Mouse (Mus musculus): ENCODE data around the gene Sh3bp5. TPM values are rescaled to one million over a fixed set of nuclear protein-coding genes. Genes with fewer than 3 reads are reported as not detected.
"Not testable (repeated sequence)": the region's sequence is repeated elsewhere in the genome, so short reads cannot be mapped to it uniquely, and the experiment has no call there.

Sh3bp5 gene
- total RNA-seq, 1 experiment = 4.6 TPM

DNA sequence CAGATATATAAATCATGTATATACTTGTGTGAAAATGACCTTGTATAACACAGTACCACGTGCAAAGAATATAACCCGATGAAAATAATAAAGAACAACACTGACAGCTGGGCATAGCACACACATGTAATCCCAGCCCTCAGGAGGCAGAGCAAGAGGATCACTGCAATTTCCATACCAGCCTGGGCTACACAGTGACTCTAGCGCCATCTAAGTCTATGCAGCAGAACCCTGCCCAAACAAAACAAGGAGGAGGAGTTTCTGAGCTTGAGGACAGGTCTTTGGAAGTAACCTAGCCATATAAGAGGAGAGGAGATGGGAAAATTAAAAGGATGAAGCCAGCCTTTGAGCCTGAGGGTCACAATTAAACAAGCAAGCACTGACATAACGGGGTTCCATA, 33.8 kb upstream of the Sh3bp5 start:
- in situ Hi-C loops (cut with MboI; ENCODE audit: low sequenced_read_pairs in 2 of 2, unreplicated experiment in 2 of 2) = no loop called here
- no peaks in the 10 kb centered on the region for H3K9me3 ChIP-seq (ENCODE audit: control insufficient read depth, insufficient read depth, low read depth, low read length)
- no peaks in the 10 kb centered on the region for H3K4me1 ChIP-seq (ENCODE audit: control insufficient read depth in 2 of 2, insufficient read depth in 2 of 2, low read length in 2 of 2, poor library complexity in 1 of 2)
- no peak for DNase-seq (ENCODE audit: low read depth, low spot score)
- H3K9ac ChIP-seq (ENCODE audit: insufficient read depth, low read depth, low read length, poor library complexity, severe bottlenecking) = no peak overlapping the region
- H3K27ac ChIP-seq (ENCODE audit: insufficient read depth, low read depth, low read length, poor library complexity, severe bottlenecking) = no peak overlapping the region
- no peak overlapping the region for H3K4me3 ChIP-seq (ENCODE audit: insufficient read depth in 1 of 2, low read depth in 1 of 2, low read length in 2 of 2, poor library complexity in 1 of 2, severe bottlenecking in 1 of 2)
- no peak for TF ChIP-seq ZC3H11A (IDR thresholded peaks at IDR 0.05; ENCODE audit: borderline replicate concordance, low read depth, low read length)
- no peak for TF ChIP-seq CHD2 (IDR thresholded peaks at IDR 0.05; ENCODE audit: low read depth, low read length)
- no peak for TF ChIP-seq HCFC1 (IDR thresholded peaks at IDR 0.05; ENCODE audit: borderline replicate concordance, insufficient read depth, low read length)
- TF ChIP-seq MAFK (IDR thresholded peaks at IDR 0.05; ENCODE audit: insufficient read depth, low read depth, low read length) = no peak
- TF ChIP-seq ZNF384 (IDR thresholded peaks at IDR 0.05; ENCODE audit: low read depth, low read length) = no peak
- no peaks in the 10 kb centered on the region for H3K36me3 ChIP-seq (ENCODE audit: control insufficient read depth, insufficient read depth, low read length, poor library complexity, severe bottlenecking)

DNA sequence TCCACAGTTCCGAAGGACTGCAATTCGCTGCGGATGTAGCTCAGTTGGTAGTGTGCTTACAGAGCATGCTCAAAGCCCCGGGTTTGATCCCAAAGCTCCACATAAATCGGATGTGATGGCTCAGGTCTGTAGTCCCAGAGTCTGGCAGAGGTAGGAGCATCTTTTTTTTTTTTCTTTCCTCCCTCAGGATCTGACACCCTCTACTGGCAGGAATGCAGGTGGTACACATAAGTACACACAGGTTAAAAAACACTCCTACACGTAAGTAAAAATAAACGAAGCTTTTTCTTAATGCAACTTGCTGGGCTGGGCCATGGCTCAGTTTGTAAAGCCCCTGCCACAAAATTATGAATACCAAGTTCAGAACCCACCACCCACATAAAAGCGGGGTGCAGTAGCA, 28.3 kb upstream of the Sh3bp5 start:
- DNase-seq (ENCODE audit: low read depth, low spot score) = peak; percentile 63
- H3K27ac ChIP-seq (ENCODE audit: insufficient read depth, low read depth, low read length, poor library complexity, severe bottlenecking) = no peak overlapping the region
- no peak overlapping the region for H3K4me3 ChIP-seq (ENCODE audit: insufficient read depth in 1 of 2, low read depth in 1 of 2, low read length in 2 of 2, poor library complexity in 1 of 2, severe bottlenecking in 1 of 2)
- no peaks in the 10 kb centered on the region for H3K4me1 ChIP-seq (ENCODE audit: control insufficient read depth in 2 of 2, insufficient read depth in 2 of 2, low read length in 2 of 2, poor library complexity in 1 of 2)
- in situ Hi-C loops (cut with MboI; ENCODE audit: low sequenced_read_pairs in 2 of 2, unreplicated experiment in 2 of 2) = no loop called here
- no peaks in the 10 kb centered on the region for H3K9me3 ChIP-seq (ENCODE audit: control insufficient read depth, insufficient read depth, low read depth, low read length)
- TF ChIP-seq ZC3H11A (IDR thresholded peaks at IDR 0.05; ENCODE audit: borderline replicate concordance, low read depth, low read length) (no peak), MAFK (IDR thresholded peaks at IDR 0.05; ENCODE audit: insufficient read depth, low read depth, low read length) (no peak), CHD2 (IDR thresholded peaks at IDR 0.05; ENCODE audit: low read depth, low read length) (no peak), HCFC1 (IDR thresholded peaks at IDR 0.05; ENCODE audit: borderline replicate concordance, insufficient read depth, low read length) (no peak), ZNF384 (IDR thresholded peaks at IDR 0.05; ENCODE audit: low read depth, low read length) (peak; percentile 99)
- H3K9ac ChIP-seq (ENCODE audit: insufficient read depth, low read depth, low read length, poor library complexity, severe bottlenecking) = peak overlapping the region; percentile 37; the same call in 1 of the 2 replicates
- H3K36me3 ChIP-seq (ENCODE audit: control insufficient read depth, insufficient read depth, low read length, poor library complexity, severe bottlenecking) = no peaks in the 10 kb centered on the region

DNA sequence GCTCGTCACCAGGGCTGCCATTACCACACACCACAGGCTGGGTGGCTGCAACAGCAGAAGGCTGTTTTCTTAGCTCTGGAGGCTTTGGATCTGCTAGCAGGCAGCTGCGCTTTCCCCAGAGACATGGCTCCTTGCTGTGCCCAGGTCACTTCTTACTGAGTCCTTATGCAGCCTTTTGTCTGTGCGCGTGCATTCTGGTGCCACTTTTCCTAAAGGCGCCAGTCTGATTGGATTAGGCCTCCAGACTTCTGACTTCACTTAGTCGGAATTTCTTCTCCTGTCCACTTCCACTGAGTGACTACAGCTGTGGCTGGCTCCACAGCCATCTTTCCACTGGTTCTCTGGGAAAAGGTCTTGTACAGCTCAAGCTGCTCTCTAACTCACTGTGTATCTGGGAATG, 27.0 kb upstream of the Sh3bp5 start:
- no peaks in the 10 kb centered on the region for H3K4me1 ChIP-seq (ENCODE audit: control insufficient read depth in 2 of 2, insufficient read depth in 2 of 2, low read length in 2 of 2, poor library complexity in 1 of 2)
- TF ChIP-seq HCFC1 (IDR thresholded peaks at IDR 0.05; ENCODE audit: borderline replicate concordance, insufficient read depth, low read length) (no peak), CHD2 (IDR thresholded peaks at IDR 0.05; ENCODE audit: low read depth, low read length) (no peak), ZNF384 (IDR thresholded peaks at IDR 0.05; ENCODE audit: low read depth, low read length) (no peak), ZC3H11A (IDR thresholded peaks at IDR 0.05; ENCODE audit: borderline replicate concordance, low read depth, low read length) (no peak), MAFK (IDR thresholded peaks at IDR 0.05; ENCODE audit: insufficient read depth, low read depth, low read length) (no peak)
- no peaks in the 10 kb centered on the region for H3K36me3 ChIP-seq (ENCODE audit: control insufficient read depth, insufficient read depth, low read length, poor library complexity, severe bottlenecking)
- H3K9me3 ChIP-seq (ENCODE audit: control insufficient read depth, insufficient read depth, low read depth, low read length) = no peaks in the 10 kb centered on the region
- H3K4me3 ChIP-seq (ENCODE audit: insufficient read depth in 1 of 2, low read depth in 1 of 2, low read length in 2 of 2, poor library complexity in 1 of 2, severe bottlenecking in 1 of 2) = no peak overlapping the region
- in situ Hi-C loops (cut with MboI; ENCODE audit: low sequenced_read_pairs in 2 of 2, unreplicated experiment in 2 of 2) = no loop called here
- no peak overlapping the region for H3K27ac ChIP-seq (ENCODE audit: insufficient read depth, low read depth, low read length, poor library complexity, severe bottlenecking)
- DNase-seq (ENCODE audit: low read depth, low spot score) = no peak
- H3K9ac ChIP-seq (ENCODE audit: insufficient read depth, low read depth, low read length, poor library complexity, severe bottlenecking) = no peak overlapping the region

DNA sequence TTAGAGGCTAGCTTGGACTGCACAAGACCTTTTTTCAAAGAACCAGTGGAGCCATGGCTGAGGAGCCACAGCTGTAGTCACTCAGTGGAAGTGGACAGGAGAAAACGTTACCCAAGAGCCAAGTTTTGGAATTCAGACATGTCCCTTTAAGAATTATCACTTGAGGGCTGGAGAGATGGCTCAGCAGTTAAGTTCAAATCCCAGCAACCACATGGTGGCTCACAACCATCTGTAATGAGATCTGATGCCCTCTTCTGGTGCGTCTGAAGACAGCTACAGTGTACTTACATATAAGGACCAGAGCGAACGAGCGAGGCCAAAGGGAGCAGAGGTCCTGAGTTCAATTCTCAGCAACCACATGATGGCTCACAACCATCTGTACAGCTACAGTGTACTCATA, 26.3 kb upstream of the Sh3bp5 start:
- H3K36me3 ChIP-seq (ENCODE audit: control insufficient read depth, insufficient read depth, low read length, poor library complexity, severe bottlenecking); in situ Hi-C loops (cut with MboI; ENCODE audit: low sequenced_read_pairs in 2 of 2, unreplicated experiment in 2 of 2); H3K9me3 ChIP-seq (ENCODE audit: control insufficient read depth, insufficient read depth, low read depth, low read length); H3K27ac ChIP-seq (ENCODE audit: insufficient read depth, low read depth, low read length, poor library complexity, severe bottlenecking); H3K9ac ChIP-seq (ENCODE audit: insufficient read depth, low read depth, low read length, poor library complexity, severe bottlenecking); H3K4me1 ChIP-seq (ENCODE audit: control insufficient read depth in 2 of 2, insufficient read depth in 2 of 2, low read length in 2 of 2, poor library complexity in 1 of 2); H3K4me3 ChIP-seq (ENCODE audit: insufficient read depth in 1 of 2, low read depth in 1 of 2, low read length in 2 of 2, poor library complexity in 1 of 2, severe bottlenecking in 1 of 2); DNase-seq (ENCODE audit: low read depth, low spot score): not testable (repeated sequence)

DNA sequence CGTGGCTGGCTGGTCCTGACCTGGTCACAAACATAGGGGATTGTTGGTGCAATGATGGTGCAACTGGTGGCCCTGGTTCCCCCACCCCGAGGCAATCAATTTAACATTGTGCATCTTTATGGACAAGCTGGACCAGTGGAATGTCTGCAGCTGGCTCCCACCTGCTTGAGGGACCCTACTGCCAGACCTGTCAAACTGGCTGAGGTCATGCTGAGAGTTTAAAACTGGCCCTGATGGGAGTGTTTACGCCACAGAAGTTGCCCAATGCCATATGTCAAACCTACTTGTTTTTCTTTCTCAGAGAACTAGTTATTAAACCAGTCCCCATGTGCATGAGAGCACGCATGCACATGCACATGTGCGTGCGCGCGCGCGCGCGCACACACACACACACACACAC, 22.1 kb upstream of the Sh3bp5 start:
- DNase-seq (ENCODE audit: low read depth, low spot score) = no peak
- Histone ChIP-seq H3K4me1 (ENCODE audit: control insufficient read depth in 2 of 2, insufficient read depth in 2 of 2, low read length in 2 of 2, poor library complexity in 1 of 2) (no peaks in the 10 kb centered on the region), H3K4me3 (ENCODE audit: insufficient read depth in 1 of 2, low read depth in 1 of 2, low read length in 2 of 2, poor library complexity in 1 of 2, severe bottlenecking in 1 of 2) (no peak overlapping the region), H3K36me3 (ENCODE audit: control insufficient read depth, insufficient read depth, low read length, poor library complexity, severe bottlenecking) (no peaks in the 10 kb centered on the region), H3K27ac (ENCODE audit: insufficient read depth, low read depth, low read length, poor library complexity, severe bottlenecking) (no peak overlapping the region), H3K9ac (ENCODE audit: insufficient read depth, low read depth, low read length, poor library complexity, severe bottlenecking) (no peak overlapping the region), H3K9me3 (ENCODE audit: control insufficient read depth, insufficient read depth, low read depth, low read length) (no peaks in the 10 kb centered on the region)
- TF ChIP-seq CHD2 (IDR thresholded peaks at IDR 0.05; ENCODE audit: low read depth, low read length) (no peak), ZNF384 (IDR thresholded peaks at IDR 0.05; ENCODE audit: low read depth, low read length) (no peak), HCFC1 (IDR thresholded peaks at IDR 0.05; ENCODE audit: borderline replicate concordance, insufficient read depth, low read length) (no peak), MAFK (IDR thresholded peaks at IDR 0.05; ENCODE audit: insufficient read depth, low read depth, low read length) (no peak), ZC3H11A (IDR thresholded peaks at IDR 0.05; ENCODE audit: borderline replicate concordance, low read depth, low read length) (no peak)
- in situ Hi-C loops (cut with MboI; ENCODE audit: low sequenced_read_pairs in 2 of 2, unreplicated experiment in 2 of 2) = no loop called here

Measured in ES-E14 (cell line).